Mouse (Mus musculus) retina, postnatal 1 day (tissue): ENCODE data around the gene Hnrnpa0.
A peak's percentile ranks its signal among the peaks of the same experiment; 100 is the strongest.

Source experiments
- DNase-seq: peaks from one replicate; pipeline ENCODE4 v3.0.0-alpha.2; 2012

Gene Hnrnpa0

DNA sequence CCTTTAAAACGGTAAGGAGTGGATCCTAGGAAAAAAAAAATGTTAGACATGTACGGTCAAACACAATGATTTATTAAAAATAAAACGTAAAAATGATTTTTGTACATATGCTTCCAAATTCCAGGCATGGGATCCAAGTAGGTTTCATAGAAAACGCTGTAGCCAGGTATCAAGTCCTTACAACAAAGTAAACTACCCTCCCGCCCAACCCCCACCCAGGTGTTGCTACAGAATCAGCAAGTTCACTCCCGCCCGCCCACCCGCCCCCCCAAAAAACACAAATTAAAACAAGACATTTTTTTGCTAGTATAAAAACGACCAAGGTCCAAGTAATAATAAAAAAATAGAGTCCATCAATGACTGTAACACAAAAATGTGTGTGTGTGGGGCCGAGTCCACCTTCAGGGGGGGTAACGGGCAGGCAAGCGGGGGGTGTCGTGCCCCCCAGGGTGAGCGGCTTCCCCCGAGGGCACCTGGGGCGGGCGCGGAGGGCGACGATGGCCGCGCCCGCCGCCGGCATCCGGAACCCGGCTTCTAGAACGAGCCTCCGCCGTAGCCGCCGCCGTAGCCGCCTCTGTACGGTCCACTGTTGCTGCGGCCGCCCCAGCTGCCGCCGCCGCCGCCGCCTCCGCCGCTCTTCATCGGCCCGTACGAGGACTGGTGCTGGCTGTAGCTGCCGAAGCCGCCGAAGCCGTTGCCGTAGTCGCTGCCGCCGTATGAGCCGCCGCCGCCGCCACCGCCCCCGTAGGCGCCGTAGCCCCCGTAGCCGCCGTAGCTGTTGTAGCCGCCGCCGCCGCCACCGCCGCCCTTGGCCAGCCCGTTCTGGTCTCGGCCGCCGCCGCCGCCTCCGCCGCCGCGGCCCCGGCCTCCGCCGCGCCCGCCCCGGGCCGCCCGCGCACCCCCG, 1.2 kb downstream of the Hnrnpa0 start:
- no peak for DNase-seq

DNA sequence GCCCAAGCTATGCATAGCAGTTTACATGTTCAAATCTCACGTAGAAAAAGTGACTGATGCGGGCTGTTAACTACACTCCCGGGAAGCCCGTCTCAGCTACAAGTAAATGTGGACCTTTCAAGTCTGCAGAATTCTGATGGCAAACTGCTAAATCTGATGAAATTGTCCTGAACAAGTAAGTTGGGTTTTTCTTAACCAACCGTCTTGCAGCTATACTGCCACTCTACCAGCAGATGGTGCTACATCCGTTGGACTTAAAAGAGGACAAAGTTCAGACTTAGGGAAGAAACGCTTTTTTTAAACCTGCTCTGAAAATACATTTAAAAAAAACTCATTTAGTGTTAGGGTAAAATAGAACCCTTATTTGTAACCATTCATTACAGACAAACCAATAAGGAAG, 2.2 kb downstream of the Hnrnpa0 start:
- DNase-seq, result peak; percentile 80

DNA sequence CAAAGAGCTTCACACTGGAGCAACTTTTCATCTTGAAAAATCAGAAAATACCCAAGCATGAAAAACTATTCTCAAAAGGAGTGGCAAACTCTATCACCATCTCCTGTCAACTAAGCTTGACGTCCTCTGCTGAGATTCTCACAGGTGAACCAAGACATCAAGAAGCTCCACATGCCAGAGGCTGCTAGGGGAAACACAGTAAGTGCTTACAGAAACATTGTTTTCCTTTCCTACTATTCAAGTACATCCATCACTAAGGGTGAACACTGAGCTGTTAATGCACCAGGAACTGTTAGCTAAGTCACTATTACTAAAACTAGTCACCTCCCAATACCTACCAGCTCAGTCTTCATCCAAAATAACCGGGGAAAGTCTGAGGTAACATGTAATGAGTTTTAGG, 3.4 kb downstream of the Hnrnpa0 start:
- DNase-seq, result no peak

DNA sequence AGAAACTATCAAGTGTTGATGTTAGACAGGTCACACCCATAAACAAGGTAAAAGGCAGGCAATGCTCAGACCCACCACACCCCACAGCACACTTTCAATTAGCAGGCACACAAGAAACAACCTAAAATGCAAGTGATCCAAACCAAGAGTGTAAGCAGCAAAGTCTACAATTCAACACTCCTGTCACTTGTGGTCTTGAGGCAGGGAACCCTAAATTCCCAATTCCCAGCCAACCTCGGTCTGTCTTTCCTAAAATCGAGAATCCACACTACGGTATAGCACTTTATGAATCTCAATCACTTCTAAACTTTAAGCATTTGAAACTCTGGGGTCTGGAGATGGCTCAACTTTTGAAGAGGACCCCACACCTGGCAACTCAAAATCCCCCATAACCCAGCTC, 4.1 kb downstream of the Hnrnpa0 start:
- no peak for DNase-seq

DNA sequence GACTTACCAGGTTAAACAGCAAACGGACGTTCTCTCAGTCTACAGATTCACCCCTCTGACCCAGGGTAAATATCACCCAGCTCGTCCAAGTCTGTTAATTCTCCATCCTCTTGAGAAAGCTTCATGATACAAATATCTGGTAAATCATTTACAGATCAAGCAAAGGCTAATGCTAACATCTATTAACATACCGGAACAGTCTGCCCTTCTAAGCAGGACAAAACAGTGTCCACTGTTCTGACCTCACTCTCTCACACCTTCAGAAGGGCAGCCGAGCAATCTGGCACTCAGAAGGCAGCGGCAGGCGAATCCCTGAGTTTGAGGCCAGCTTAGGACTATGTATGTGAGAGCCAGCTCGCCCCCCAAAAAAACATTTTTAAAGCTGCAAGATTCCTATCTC, 5.0 kb downstream of the Hnrnpa0 start:
- DNase-seq, result no peak

GRCm38 (mm10) chr13:58122786-58123297, 5.5 kb downstream of the Hnrnpa0 start:
- no peak for DNase-seq

DNA sequence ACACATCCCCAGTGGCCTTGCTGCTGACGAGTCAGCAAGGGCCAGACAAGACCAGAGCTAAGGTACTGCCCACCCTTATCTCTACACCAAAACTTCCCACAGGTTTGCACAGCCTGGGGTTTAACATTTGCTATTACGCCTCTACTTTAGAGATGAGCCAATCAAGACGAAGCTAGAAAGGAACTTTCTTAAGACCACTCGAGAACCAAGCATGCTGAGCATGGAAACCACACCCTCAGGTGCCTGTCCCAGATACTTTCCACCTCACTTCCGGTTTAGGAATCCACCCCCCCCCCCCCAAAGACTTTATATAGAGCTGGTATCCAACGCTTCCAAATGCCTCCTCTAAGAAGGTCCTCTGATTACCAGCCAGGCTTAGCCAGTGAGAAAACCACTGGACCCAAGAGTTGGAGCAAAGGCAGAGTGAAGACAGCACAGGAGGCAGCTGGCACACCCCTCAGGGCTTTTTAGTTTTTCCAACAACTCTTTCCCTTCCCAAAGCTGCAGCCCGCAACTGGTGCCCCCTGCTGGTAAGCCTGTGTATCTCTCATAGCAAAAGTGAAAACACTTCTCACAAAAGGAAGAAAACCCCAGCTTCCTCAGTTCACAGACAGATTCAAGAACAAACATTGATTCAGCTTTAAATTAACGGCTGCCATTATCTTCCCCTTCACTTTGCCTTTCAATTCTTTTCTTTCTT, 10.9 kb downstream of the Hnrnpa0 start:
- peak; percentile 65 for DNase-seq

DNA sequence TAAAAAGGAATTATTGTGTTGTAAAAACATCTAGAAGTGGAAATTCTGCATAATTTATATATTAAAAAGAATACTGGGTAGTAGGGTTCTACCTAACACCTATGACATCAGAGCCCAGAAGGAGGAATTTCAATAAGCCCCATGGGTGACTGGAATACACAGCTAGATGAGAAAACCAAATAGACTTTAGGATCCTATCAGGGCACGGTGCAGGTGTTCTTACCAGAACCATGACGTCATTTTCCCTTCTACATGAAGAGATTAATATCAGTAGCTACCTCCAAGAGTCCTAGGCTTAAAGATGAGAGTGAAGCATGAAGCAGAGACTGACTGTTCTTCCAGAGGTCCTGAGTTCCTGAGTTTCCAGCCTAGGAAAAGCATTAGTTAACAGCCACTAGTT, 11.6 kb downstream of the Hnrnpa0 start:
- DNase-seq, result no peak

GRCm38 (mm10) chr13:58115227-58115626, 13.1 kb downstream of the Hnrnpa0 start:
- DNase-seq, result no peak

DNA sequence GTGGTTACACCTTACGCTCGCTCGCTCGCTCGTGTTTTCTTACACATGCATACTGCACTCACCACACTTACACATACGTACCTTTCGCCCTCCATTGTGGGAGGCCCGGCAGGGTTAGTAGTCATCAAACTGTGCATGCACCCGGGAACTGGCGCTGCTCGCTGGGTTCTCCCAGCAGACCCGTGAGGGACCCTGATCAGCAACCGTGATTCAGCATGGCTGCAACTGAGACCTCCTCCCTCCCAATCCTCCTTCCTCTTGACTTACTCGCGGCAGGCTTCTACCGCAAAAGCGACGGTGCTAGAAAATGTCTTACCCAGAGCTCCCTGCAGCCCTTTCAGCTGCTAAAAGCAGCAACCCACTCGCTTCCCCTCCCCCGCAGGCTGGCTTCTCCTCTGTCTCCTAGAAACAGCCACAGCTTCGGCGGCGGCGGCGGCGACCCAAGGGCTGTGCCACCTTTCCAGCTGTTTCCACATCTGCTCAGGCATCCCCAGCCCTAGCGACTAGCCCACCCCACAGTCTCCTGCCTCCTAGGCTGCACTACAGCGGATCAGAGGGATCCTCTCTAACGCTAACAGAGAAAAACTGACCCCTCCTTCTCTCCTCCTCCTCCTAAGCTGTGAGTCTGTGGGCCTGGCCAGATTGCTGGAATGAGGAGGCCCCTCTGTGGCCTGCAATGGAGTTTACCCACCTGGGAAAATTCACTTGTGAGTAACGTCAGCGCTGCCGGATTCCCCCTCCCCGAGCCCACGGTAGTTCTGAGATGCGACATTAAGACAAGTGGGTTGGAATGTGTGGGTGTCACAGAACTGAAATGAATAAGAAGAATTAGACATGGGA, 15.1 kb downstream of the Hnrnpa0 start, which contains the start of gene Klhl3:
Klhl3 (minus strand) TSS at position 532 of the 840 bp plus-strand sequence.
- DNase-seq, result peak; percentile 80

DNA sequence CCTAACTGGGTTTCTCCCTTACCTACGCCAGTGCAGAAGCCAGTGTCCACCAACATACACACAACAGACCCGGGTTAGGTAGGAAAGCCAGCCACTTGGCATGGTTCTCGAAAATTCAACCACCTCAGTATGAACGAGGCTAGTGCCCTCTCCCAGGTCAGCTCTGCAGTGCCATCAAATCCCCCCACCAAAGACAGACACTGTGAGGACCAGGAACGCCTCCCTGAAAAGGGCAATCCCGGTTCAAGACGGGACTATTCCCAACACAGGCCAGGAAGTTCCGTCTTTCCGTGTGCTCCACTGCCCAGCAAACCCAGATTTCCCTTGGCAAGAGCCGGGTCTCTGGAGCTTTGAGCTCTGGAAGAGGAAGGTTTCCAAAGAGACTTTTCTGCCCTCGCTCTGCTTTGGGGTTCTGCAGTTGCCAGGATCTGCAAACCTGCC, 15.7 kb downstream of the Hnrnpa0 start:
- no peak for DNase-seq

DNA sequence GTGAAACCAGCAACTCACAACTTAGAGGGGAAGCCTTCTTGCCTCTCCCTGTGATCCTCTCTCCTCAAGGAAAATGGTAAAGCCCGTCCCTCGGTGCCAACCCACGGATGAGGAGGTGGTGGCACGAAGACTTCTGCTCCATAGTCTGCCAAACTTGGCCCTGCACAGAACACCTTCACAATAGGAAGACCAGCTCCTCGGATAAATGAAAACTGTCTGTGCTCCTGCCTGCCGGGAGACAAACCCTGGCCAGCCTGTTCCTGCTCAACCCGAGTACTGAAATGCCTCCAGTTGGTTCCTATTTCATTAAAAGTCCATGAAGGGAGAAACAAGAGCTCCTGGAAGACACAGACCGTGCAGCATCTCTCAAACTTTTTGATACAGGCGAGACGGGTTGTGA, 16.2 kb downstream of the Hnrnpa0 start:
- no peak for DNase-seq

GRCm38 (mm10) chr13:58111306-58111705, 17.1 kb downstream of the Hnrnpa0 start:
- no peak for DNase-seq

GRCm38 (mm10) chr13:58090643-58091042, 37.7 kb downstream of the Hnrnpa0 start:
- DNase-seq, result peak; percentile 28

DNA sequence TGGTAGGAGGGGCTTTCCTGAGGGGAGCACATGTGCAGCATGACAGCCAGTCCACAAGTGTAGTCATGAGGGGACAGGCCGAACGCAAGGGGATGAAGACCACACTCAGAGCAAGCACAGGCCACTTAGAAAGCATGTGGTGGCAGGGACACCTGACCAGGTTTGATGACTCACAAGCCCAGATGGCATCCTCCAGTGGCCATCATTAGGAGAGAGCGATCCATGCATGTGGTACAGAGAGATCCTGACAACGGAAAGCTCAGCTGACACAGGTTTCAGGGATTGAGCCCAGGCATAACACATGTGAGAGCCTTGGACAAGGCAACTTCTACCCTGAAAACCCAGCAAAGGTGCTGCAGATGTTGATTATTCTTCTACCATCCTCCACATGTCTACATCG, 44.0 kb downstream of the Hnrnpa0 start:
- no peak for DNase-seq

DNA sequence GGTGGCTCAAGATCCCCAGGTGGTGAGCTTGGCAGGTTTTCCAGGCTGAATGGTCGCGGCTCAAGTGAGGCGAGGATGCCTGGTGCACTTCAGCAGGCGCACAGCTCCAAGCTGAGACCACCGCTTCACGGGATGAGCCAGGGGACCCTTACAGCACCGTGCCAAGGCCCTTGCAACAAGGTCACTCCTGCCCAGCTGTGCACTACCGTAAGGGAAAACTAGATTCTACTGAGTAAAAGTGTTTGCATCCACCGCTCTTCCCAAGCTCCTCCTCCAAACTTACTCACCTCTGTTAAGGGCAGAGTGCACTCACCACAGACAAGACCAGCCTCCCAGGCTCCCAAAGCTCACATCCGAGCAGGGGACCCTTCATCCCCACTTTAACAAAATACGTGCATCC, 44.8 kb downstream of the Hnrnpa0 start:
- DNase-seq, result no peak

- no peak for DNase-seq
Measured at GRCm38 (mm10) chr13:58083048-58083447, 45.3 kb downstream of the Hnrnpa0 start.

DNA sequence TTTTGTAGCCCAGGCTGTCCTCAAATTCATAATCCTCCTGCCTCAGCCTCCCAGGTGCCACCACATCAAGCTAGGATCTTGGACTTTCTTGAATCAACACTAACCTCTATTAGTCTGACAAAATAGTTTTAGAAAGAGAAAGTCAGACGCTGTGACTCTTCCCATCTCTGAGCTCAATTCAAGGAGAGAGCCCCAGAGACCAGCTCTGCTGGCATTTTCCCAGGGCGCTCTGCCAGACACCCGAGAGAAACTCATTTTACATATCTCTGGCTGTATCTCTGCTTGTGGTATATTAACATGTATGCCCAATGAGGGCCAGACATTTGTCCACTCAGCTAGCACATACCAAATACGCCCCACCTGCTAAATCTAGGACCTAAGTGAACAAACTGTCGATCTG, 50.0 kb downstream of the Hnrnpa0 start:
- no peak for DNase-seq
